Mouse (Mus musculus) kidney, postnatal 0 days (tissue): ENCODE data around the gene Papss1. TPM values are rescaled to one million over a fixed set of nuclear protein-coding genes. Genes with fewer than 3 reads are reported as not detected.
A peak's percentile ranks its signal among the peaks of the same experiment; 100 is the strongest.

Experiments
- ATAC-seq: fragments of 200-750 bp; cut with Nextera tagmentation; replicated peaks from 2 replicates; pipeline ENCODE4 v1.8.0; 2017; ENCODE audit warnings: low read depth, moderate number of reproducible peaks, moderate TSS enrichment, moderate library complexity; ENCODE audit not compliant: low FRiP score
- DNase-seq: peaks from one replicate; pipeline ENCODE4 v3.0.0-alpha.2; 2016; ENCODE audit warnings: low spot score
- H3K27ac ChIP-seq: fragments of 300-500 bp; sonication (generic); 2 replicates; pipeline ENCODE4 v1.5.1; 2014; ENCODE audit warnings: mild to moderate bottlenecking
- H3K27me3 ChIP-seq: fragments of 300-500 bp; sonication (generic); 2 replicates; pipeline ENCODE4 v1.6.1; 2014; ENCODE audit warnings: low read length, mixed read lengths; ENCODE audit not compliant: insufficient read depth
- H3K36me3 ChIP-seq: fragments of 300-500 bp; sonication (generic); 2 replicates; pipeline ENCODE4 v1.6.1; 2014; ENCODE audit warnings: low read length, mixed read lengths; ENCODE audit not compliant: insufficient read depth
- H3K4me1 ChIP-seq: fragments of 300-500 bp; sonication (generic); replicated peaks from 2 replicates; pipeline ENCODE4 v1.6.1; 2014; ENCODE audit warnings: antibody characterized with exemption, low read length, mixed read lengths; ENCODE audit not compliant: insufficient read depth
- H3K4me2 ChIP-seq: fragments of 300-500 bp; sonication (generic); 2 replicates; pipeline ENCODE4 v1.6.1; 2014; ENCODE audit warnings: mild to moderate bottlenecking, low read length, moderate library complexity, mixed read lengths
- H3K4me3 ChIP-seq: fragments of 300-500 bp; sonication (generic); replicated peaks from 2 replicates; pipeline ENCODE4 v1.5.1; 2014; ENCODE audit warnings: low read depth, low read length
- H3K9ac ChIP-seq: fragments of 300-500 bp; sonication (generic); 2 replicates; pipeline ENCODE4 v1.6.1; 2014; ENCODE audit warnings: low read depth, low read length
- H3K9me3 ChIP-seq: fragments of 300-500 bp; sonication (generic); replicated peaks from 2 replicates; pipeline ENCODE4 v1.6.1; 2016; ENCODE audit warnings: low read length, inconsistent platforms, mixed read lengths
- CTCF ChIP-seq: IDR thresholded peaks from 2 replicates; pipeline ENCODE4 v1.5.1; 2016; ENCODE audit warnings: antibody characterized with exemption, low read depth, mild to moderate bottlenecking, moderate library complexity
- WGBS: fragments of 180-500 bp; shearing (Covaris S2); extraction: QIAGEN DNeasy Blood & Tissue Kit; methylation state at CpG from one replicate; pipeline ENCODE4 v1.1.7; 2014; 5-methylcytosine and 5-hydroxymethylcytosine counted together
- polyA plus RNA-seq: library from polyadenylated mRNA; unstranded; fragments of >200 nt; fragmentation: Nextera tagmentation; extraction: Ambion mirVana; gene quantifications from 2 replicates; pipeline ENCODE4 v1.2.1, GENCODE M21; 2015

Gene Papss1
- polyA plus RNA-seq, 1 experiment from 2014 or later, result 116 TPM

- H3K9me3 ChIP-seq, result no peaks in the 10 kb centered on the region
- TF ChIP-seq CTCF, result no peak
- ATAC-seq, result no peak
- no peak for DNase-seq
- H3K4me2 ChIP-seq, result no peak overlapping the region
- H3K9ac ChIP-seq, result no peak overlapping the region
- no peaks in the 10 kb centered on the region for H3K4me1 ChIP-seq
- no peak overlapping the region for H3K4me3 ChIP-seq
- H3K27ac ChIP-seq, result 0 out of 2 replicates have a peak overlapping the region, but pooled peaks have one; percentile 6
- 90% methylated on average over 16 of the region's 16 CpGs for WGBS
- no peaks in the 10 kb centered on the region for H3K27me3 ChIP-seq
- peaks cover 29% of the 10 kb centered on the region for H3K36me3 ChIP-seq
Measured at GRCm38 (mm10) chr3:131631318-131631870, 66.8 kb downstream of the Papss1 start.

DNA sequence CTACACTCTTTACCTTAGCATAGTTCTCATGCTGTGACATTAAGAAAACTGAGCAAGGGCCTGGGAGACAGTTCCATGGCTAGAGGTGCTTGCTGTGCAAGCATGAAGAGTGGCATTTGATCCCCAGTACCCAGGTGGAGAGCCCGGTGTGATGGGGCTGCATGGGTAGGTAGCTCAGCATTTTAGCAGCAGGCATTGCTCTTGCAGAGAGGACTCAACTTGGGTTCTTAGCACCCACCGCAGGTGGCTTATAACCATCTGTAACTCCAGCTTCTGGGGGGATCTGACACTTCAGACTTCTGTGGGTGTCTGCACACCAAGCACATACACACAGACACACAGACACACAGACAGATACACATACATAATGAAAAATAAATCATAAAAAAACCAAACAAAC lies 69.5 kb downstream of the Papss1 start:
- Histone ChIP-seq H3K4me1 (no peaks in the 10 kb centered on the region), H3K4me2 (no peak overlapping the region), H3K4me3 (no peak overlapping the region), H3K36me3 (peaks cover 20% of the 10 kb centered on the region), H3K9me3 (no peaks in the 10 kb centered on the region), H3K27me3 (no peaks in the 10 kb centered on the region), H3K27ac (no peak overlapping the region), H3K9ac (no peak overlapping the region)
- WGBS, result 93% methylated on average over 2 of the region's 2 CpGs
- TF ChIP-seq CTCF, result no peak
- DNase-seq, result no peak
- no peak for ATAC-seq

DNA sequence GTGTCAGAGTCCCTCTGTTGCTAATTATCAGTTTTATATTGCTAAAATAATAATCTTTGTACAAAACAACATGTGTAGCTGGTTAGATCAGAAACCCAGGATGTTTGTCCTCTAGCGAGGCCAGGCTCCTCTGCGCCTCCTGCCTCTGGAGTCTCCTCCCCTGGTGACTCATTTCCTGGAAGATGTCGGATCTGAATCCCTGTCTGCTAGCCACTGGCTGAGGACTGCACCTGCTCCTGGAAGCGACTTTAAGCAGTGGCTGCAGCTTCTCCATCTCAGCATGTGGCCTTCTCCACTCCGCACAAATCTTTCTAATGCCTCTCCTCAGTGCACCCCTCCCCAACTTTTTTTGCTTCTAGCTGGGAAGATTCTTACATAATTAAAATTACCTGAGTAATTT lies 71.6 kb downstream of the Papss1 start:
- H3K4me1 ChIP-seq, result no peaks in the 10 kb centered on the region
- no peak overlapping the region for H3K4me2 ChIP-seq
- no peak for ATAC-seq
- 66% methylated on average over 5 of the region's 5 CpGs for WGBS
- no peak overlapping the region for H3K4me3 ChIP-seq
- H3K27ac ChIP-seq, result no peak overlapping the region
- peaks cover 18% of the 10 kb centered on the region for H3K36me3 ChIP-seq
- DNase-seq, result no peak
- no peaks in the 10 kb centered on the region for H3K27me3 ChIP-seq
- no peak overlapping the region for H3K9ac ChIP-seq
- TF ChIP-seq CTCF, result no peak
- H3K9me3 ChIP-seq, result no peaks in the 10 kb centered on the region

- WGBS, result 91% methylated on average over 3 of the region's 3 CpGs
- H3K4me2 ChIP-seq, result no peak overlapping the region
Measured at GRCm38 (mm10) chr3:131637008-131637407, 72.4 kb downstream of the Papss1 start.

GRCm38 (mm10) chr3:131637664-131638063 lies 73.1 kb downstream of the Papss1 start:
- Histone ChIP-seq H3K9me3 (no peaks in the 10 kb centered on the region), H3K4me1 (no peaks in the 10 kb centered on the region), H3K27me3 (no peaks in the 10 kb centered on the region), H3K9ac (no peak overlapping the region), H3K27ac (no peak overlapping the region; the same call in 1 of the 2 replicates), H3K4me2 (no peak overlapping the region), H3K4me3 (no peak overlapping the region), H3K36me3 (peaks cover 11% of the 10 kb centered on the region)
- no peak for DNase-seq
- no peak for ATAC-seq
- TF ChIP-seq CTCF, result no peak
- WGBS, result 34% methylated on average over 10 of the region's 10 CpGs

More at GRCm38 (mm10) chr3:131637008-131637407, 72.4 kb downstream of the Papss1 start:
- Histone ChIP-seq H3K9me3 (no peaks in the 10 kb centered on the region), H3K27ac (no peak overlapping the region), H3K9ac (no peak overlapping the region), H3K4me3 (no peak overlapping the region), H3K36me3 (peaks cover 11% of the 10 kb centered on the region), H3K27me3 (no peaks in the 10 kb centered on the region), H3K4me1 (no peaks in the 10 kb centered on the region)
- no peak for DNase-seq
- TF ChIP-seq CTCF, result no peak
- ATAC-seq, result no peak

DNA sequence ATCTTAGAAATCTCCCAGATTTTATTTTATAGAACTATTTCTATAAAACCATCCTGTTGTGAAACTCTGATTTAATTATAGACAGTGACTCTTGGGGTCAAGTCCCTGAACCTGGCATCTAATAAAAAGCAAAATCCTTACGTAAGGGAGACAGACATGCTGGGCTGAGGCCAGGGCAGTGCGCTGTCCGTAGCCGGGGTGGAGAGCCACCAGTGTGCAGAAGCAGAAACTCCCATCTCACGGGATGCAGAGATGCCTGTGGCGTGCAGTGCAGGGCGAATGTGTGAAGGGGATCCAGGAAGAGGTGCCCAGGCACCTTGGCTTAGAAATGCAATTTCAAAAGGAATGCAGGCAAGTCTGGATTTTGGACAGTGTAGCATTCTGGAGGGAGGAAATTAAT lies 73.6 kb downstream of the Papss1 start:
- no peak overlapping the region for H3K4me3 ChIP-seq
- H3K4me1 ChIP-seq, result no peaks in the 10 kb centered on the region
- ATAC-seq, result no peak
- H3K36me3 ChIP-seq, result peaks cover 10% of the 10 kb centered on the region; the same call in 1 of the 2 replicates
- no peak for TF ChIP-seq CTCF
- H3K4me2 ChIP-seq, result no peak overlapping the region
- H3K9me3 ChIP-seq, result no peaks in the 10 kb centered on the region
- H3K27ac ChIP-seq, result no peak overlapping the region
- H3K27me3 ChIP-seq, result no peaks in the 10 kb centered on the region
- 67% methylated on average over 7 of the region's 7 CpGs for WGBS
- DNase-seq, result no peak
- H3K9ac ChIP-seq, result no peak overlapping the region
